Mouse (Mus musculus) hindbrain, embryonic 15.5 days (tissue): ENCODE results near the gene Tpra1. TPM values are rescaled to one million over a fixed set of nuclear protein-coding genes. Genes with fewer than 3 reads are reported as not detected.

Experiments
- ATAC-seq: fragments of 200-750 bp; cut with Nextera tagmentation; 2 replicates; pipeline ENCODE4 v1.8.0; 2017; ENCODE audit warnings: low read depth, moderate number of reproducible peaks, moderate TSS enrichment; ENCODE audit not compliant: low FRiP score
- H3K27ac ChIP-seq: fragments of 300-500 bp; sonication (generic); replicated peaks from 2 replicates; pipeline ENCODE4 v1.5.1; 2015; ENCODE audit warnings: mild to moderate bottlenecking, inconsistent platforms
- H3K27me3 ChIP-seq: fragments of 300-500 bp; sonication (generic); 2 replicates; pipeline ENCODE4 v1.6.1; 2015; ENCODE audit warnings: control low read depth, inconsistent platforms
- H3K36me3 ChIP-seq: fragments of 300-500 bp; sonication (generic); 2 replicates; pipeline ENCODE4 v1.6.1; 2015; ENCODE audit warnings: control low read depth, inconsistent platforms
- H3K4me1 ChIP-seq: fragments of 300-500 bp; sonication (generic); replicated peaks from 2 replicates; pipeline ENCODE4 v1.6.1; 2015; ENCODE audit warnings: control low read depth, inconsistent platforms
- H3K4me2 ChIP-seq: fragments of 300-500 bp; sonication (generic); 2 replicates; pipeline ENCODE4 v1.6.1; 2015; ENCODE audit warnings: moderate library complexity, mild to moderate bottlenecking, inconsistent platforms
- H3K4me3 ChIP-seq: fragments of 300-500 bp; sonication (generic); 2 replicates; pipeline ENCODE4 v1.5.1; 2015; ENCODE audit warnings: mild to moderate bottlenecking, inconsistent platforms
- H3K9ac ChIP-seq: fragments of 300-500 bp; sonication (generic); 2 replicates; pipeline ENCODE4 v1.6.1; 2015; ENCODE audit warnings: inconsistent platforms
- H3K9me3 ChIP-seq: fragments of 300-500 bp; sonication (generic); 2 replicates; pipeline ENCODE4 v1.6.1; 2016; ENCODE audit warnings: control low read depth, inconsistent platforms
- WGBS: fragments of 180-500 bp; shearing (Covaris S2); methylation state at CpG from one replicate; pipeline ENCODE4 v1.1.7; 2015; 5-methylcytosine and 5-hydroxymethylcytosine counted together
- polyA plus RNA-seq: library from polyadenylated mRNA; unstranded; fragments of >200 nt; fragmentation: Nextera tagmentation; extraction: Ambion mirVana; gene quantifications from 2 replicates; pipeline ENCODE4 v1.2.1, GENCODE M21; 2015

Tpra1 gene
- polyA plus RNA-seq, result 81.7 and 94.2 TPM in 2 replicates

- peak within 1 kb of the TSS; percentile 81 for H3K9ac ChIP-seq
- no peaks in the 10 kb centered on the region for H3K9me3 ChIP-seq
- no peaks in the 10 kb centered on the region for H3K36me3 ChIP-seq
- under 1% methylated on average over 66 of the region's 66 CpGs for WGBS
- peak within 1 kb of the TSS; percentile 99 for H3K4me2 ChIP-seq
- peak within 1 kb of the TSS; percentile 88 for H3K27ac ChIP-seq
- peaks cover 61% of the 10 kb centered on the region for H3K4me1 ChIP-seq
- no peaks in the 10 kb centered on the region for H3K27me3 ChIP-seq
- ATAC-seq, result peak; percentile 90
- peak within 1 kb of the TSS; percentile 64 for H3K4me3 ChIP-seq
These were observed at the start of gene Tpra1 for GRCm38 (mm10) chr6:88901947-88902820. TSS of gene Tpra1 (plus strand) at chr6:88902251.

- 67% methylated on average over 5 of the region's 5 CpGs for WGBS
- H3K27me3 ChIP-seq, result no peaks in the 10 kb centered on the region
- no peak for ATAC-seq
- H3K4me3 ChIP-seq, result no peak overlapping the region
- no peaks in the 10 kb centered on the region for H3K9me3 ChIP-seq
- H3K9ac ChIP-seq, result no peak overlapping the region
- H3K4me1 ChIP-seq, result 0 out of 2 replicates have a peak, but pooled peaks cover 7% of the 10 kb centered on the region
- H3K27ac ChIP-seq, result no peak overlapping the region
- no peak overlapping the region for H3K4me2 ChIP-seq
- H3K36me3 ChIP-seq, result peaks cover 44% of the 10 kb centered on the region
These were observed 47.5 kb upstream of the Tpra1 start for GRCm38 (mm10) chr6:88854509-88854908.

GRCm38 (mm10) chr6:88855636-88856035, 46.4 kb upstream of the Tpra1 start:
- peaks cover 50% of the 10 kb centered on the region for H3K36me3 ChIP-seq

GRCm38 (mm10) chr6:88857249-88857648, 44.8 kb upstream of the Tpra1 start:
- Histone ChIP-seq H3K4me2 (no peak overlapping the region), H3K36me3 (peaks cover 62% of the 10 kb centered on the region), H3K27ac (peak overlapping the region; percentile 36; the same call in 1 of the 2 replicates), H3K9ac (no peak overlapping the region), H3K4me3 (no peak overlapping the region), H3K9me3 (no peaks in the 10 kb centered on the region), H3K27me3 (no peaks in the 10 kb centered on the region), H3K4me1 (0 out of 2 replicates have a peak, but pooled peaks cover 7% of the 10 kb centered on the region)
- ATAC-seq, result no peak
- WGBS, result 40% methylated on average over 9 of the region's 9 CpGs

More at GRCm38 (mm10) chr6:88855636-88856035, 46.4 kb upstream of the Tpra1 start:
- H3K4me1 ChIP-seq, result 0 out of 2 replicates have a peak, but pooled peaks cover 7% of the 10 kb centered on the region
- H3K27ac ChIP-seq, result no peak overlapping the region
- no peak overlapping the region for H3K4me2 ChIP-seq
- no peak overlapping the region for H3K9ac ChIP-seq
- ATAC-seq, result 0 out of 2 replicates have a peak, but pooled peaks have one; percentile 17
- no peaks in the 10 kb centered on the region for H3K9me3 ChIP-seq
- no peak overlapping the region for H3K4me3 ChIP-seq
- H3K27me3 ChIP-seq, result no peaks in the 10 kb centered on the region
- WGBS, result 27% methylated on average over 5 of the region's 5 CpGs

DNA sequence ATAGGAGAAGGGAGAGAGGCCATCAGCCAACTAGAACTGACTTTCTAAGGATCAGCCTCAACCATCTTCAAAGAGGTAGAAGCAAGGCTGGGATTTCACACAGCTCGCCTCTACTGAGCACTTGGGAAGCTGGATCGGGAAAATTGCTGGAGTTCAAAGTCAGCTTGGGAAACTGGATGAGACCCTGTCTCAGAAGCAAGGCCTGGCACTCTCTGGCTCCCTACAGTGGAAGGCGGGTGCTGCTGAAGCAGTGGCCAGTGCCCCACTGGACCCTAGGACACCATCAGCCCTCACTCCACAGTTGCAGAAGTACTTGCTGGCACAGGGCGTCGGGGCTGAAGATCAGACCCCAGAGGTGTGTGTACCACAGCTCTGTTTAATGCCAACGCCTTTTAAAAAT, 44.2 kb upstream of the Tpra1 start:
- peak overlapping the region; percentile 36; the same call in 1 of the 2 replicates for H3K27ac ChIP-seq
- no peak overlapping the region for H3K9ac ChIP-seq
- no peak overlapping the region for H3K4me3 ChIP-seq
- WGBS, result 88% methylated on average over 6 of the region's 6 CpGs
- no peaks in the 10 kb centered on the region for H3K27me3 ChIP-seq
- no peaks in the 10 kb centered on the region for H3K9me3 ChIP-seq
- H3K4me2 ChIP-seq, result no peak overlapping the region
- ATAC-seq, result no peak
- peaks cover 62% of the 10 kb centered on the region for H3K36me3 ChIP-seq
- 0 out of 2 replicates have a peak, but pooled peaks cover 7% of the 10 kb centered on the region for H3K4me1 ChIP-seq

DNA sequence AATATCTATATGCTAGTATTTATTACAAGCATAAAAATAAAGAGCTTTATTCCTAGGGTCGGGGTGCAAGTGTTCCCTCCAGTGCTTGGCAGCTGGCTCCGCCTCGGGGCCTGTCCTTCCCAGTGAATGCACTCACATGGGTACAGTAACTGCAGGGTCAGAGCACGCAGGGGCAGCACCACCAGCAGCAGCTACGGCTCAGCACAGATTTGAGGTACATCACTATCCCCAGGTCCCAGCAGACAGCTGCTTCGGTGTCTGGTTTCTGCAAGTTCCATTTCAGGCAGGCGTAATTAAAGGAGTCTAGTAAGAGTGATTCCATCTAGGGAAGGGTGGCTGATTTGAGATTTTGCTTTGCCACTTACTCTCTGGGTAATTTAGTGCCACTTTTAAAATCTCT, 43.7 kb upstream of the Tpra1 start:
- ATAC-seq, result no peak
- no peak overlapping the region for H3K9ac ChIP-seq
- 65% methylated on average over 7 of the region's 7 CpGs for WGBS
- 0 out of 2 replicates have a peak, but pooled peaks cover 7% of the 10 kb centered on the region for H3K4me1 ChIP-seq
- no peak overlapping the region for H3K27ac ChIP-seq
- H3K4me3 ChIP-seq, result no peak overlapping the region
- peaks cover 68% of the 10 kb centered on the region for H3K36me3 ChIP-seq
- no peaks in the 10 kb centered on the region for H3K9me3 ChIP-seq
- no peaks in the 10 kb centered on the region for H3K27me3 ChIP-seq
- H3K4me2 ChIP-seq, result no peak overlapping the region

GRCm38 (mm10) chr6:88860914-88861313, 41.1 kb upstream of the Tpra1 start:
- H3K4me2 ChIP-seq, result no peak overlapping the region
- no peak overlapping the region for H3K27ac ChIP-seq
- H3K9ac ChIP-seq, result no peak overlapping the region
- WGBS, result 13% methylated on average over 2 of the region's 2 CpGs
- H3K9me3 ChIP-seq, result no peaks in the 10 kb centered on the region
- peaks cover 69% of the 10 kb centered on the region for H3K36me3 ChIP-seq
- no peak overlapping the region for H3K4me3 ChIP-seq
- H3K27me3 ChIP-seq, result no peaks in the 10 kb centered on the region
- ATAC-seq, result no peak
- 0 out of 2 replicates have a peak, but pooled peaks cover 7% of the 10 kb centered on the region for H3K4me1 ChIP-seq

- Histone ChIP-seq H3K27ac (no peak overlapping the region), H3K4me2 (no peak overlapping the region), H3K4me3 (no peak overlapping the region), H3K9me3 (no peaks in the 10 kb centered on the region), H3K27me3 (no peaks in the 10 kb centered on the region), H3K36me3 (peaks cover 41% of the 10 kb centered on the region), H3K4me1 (peaks cover 14% of the 10 kb centered on the region), H3K9ac (no peak overlapping the region)
- ATAC-seq, result no peak
- WGBS, result 89% methylated on average over 7 of the region's 7 CpGs
These were observed 36.3 kb upstream of the Tpra1 start for GRCm38 (mm10) chr6:88865704-88866103.

DNA sequence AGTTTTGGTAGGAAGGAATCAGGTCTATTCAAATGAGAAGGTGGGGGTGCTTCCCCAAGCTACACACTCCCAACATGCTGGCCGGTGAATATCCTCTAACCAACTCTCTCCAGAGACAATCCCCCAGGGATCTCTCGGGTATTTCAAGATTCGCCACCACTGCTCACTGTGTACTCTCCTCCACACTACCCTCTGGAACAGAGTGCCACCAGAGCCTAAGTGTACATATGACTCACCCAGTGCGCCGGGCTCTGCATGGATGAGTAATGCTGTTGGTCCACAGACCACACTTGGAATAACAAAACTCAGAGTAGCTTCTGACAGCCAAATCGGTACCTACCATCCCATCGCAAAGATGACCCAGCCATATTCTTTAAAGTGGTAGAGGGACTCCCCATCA, 32.6 kb upstream of the Tpra1 start:
- Histone ChIP-seq H3K9ac (no peak overlapping the region), H3K4me2 (no peak overlapping the region), H3K9me3 (no peaks in the 10 kb centered on the region), H3K4me3 (no peak overlapping the region), H3K27me3 (no peaks in the 10 kb centered on the region), H3K4me1 (peaks cover 45% of the 10 kb centered on the region), H3K36me3 (peaks cover 7% of the 10 kb centered on the region), H3K27ac (no peak overlapping the region)
- no peak for ATAC-seq
- WGBS, result 81% methylated on average over 7 of the region's 7 CpGs

DNA sequence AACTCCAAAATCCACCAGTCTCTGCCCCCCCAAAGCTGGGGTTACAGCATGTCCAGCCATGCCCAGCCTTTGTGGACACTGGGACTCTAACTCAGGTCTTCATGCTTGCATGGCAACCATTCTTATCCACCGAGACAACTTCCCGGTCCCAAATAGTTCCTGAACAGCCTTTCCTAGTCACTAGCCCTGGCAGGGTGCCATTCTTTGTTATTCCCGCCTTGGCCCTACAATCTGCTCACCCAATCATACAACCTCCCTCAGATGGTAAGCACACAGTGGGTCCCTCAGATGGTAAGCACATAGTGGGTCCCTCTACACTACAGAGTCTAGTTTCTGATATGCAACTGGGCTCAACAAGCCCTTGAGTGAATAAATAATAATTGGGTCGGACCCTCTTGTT, 31.5 kb upstream of the Tpra1 start:
- Histone ChIP-seq H3K27ac (peak overlapping the region; percentile 97), H3K4me3 (no peak overlapping the region; the same call in 1 of the 2 replicates), H3K4me1 (peaks cover 49% of the 10 kb centered on the region), H3K9me3 (no peaks in the 10 kb centered on the region), H3K27me3 (no peaks in the 10 kb centered on the region), H3K9ac (no peak overlapping the region), H3K4me2 (peak overlapping the region; percentile 87), H3K36me3 (no peaks in the 10 kb centered on the region)
- ATAC-seq, result no peak
- WGBS, result 31% methylated on average over 4 of the region's 4 CpGs

DNA sequence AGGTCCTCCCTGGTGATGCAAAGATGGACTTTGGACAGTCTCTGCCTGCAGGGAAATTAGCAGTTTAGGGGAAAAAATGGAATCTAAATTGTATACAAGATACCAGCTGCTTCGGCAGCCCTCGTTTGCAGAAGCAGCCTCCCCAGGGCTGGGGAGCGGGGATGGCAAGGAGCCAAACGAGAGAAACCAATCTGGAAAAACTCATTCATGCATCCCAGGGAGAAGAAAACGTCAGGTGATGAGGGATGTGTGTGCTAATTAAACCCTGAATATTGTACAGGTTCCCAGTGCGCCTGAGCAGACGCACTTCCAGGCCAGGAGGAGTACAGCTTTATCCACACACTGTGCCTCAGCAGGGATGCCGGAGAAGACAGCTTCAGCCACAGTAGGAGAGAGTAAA, 30.5 kb upstream of the Tpra1 start:
- Histone ChIP-seq H3K4me3 (peak overlapping the region; percentile 88), H3K9ac (peak overlapping the region; percentile 9; the same call in 1 of the 2 replicates), H3K36me3 (no peaks in the 10 kb centered on the region), H3K9me3 (no peaks in the 10 kb centered on the region), H3K4me2 (peak overlapping the region; percentile 87), H3K4me1 (peaks cover 49% of the 10 kb centered on the region), H3K27me3 (no peaks in the 10 kb centered on the region), H3K27ac (peak overlapping the region; percentile 97)
- 13% methylated on average over 8 of the region's 8 CpGs for WGBS
- ATAC-seq, result peak; percentile 13; the same call in 1 of the 2 replicates

- peak overlapping the region; percentile 97 for H3K27ac ChIP-seq
- H3K36me3 ChIP-seq, result no peaks in the 10 kb centered on the region
- peak overlapping the region; percentile 96 for H3K9ac ChIP-seq
- H3K27me3 ChIP-seq, result no peaks in the 10 kb centered on the region
- no peaks in the 10 kb centered on the region for H3K9me3 ChIP-seq
- peak overlapping the region; percentile 88 for H3K4me3 ChIP-seq
- peak overlapping the region; percentile 87 for H3K4me2 ChIP-seq
- H3K4me1 ChIP-seq, result peaks cover 49% of the 10 kb centered on the region
- WGBS, result 16% methylated on average over 7 of the region's 7 CpGs
- no peak; the same call in 1 of the 2 replicates for ATAC-seq
These were observed 29.2 kb upstream of the Tpra1 start for GRCm38 (mm10) chr6:88872811-88873210.
